Mouse (Mus musculus): Measurements from ENCODE around the gene Nle1.

Gene Nle1

DNA sequence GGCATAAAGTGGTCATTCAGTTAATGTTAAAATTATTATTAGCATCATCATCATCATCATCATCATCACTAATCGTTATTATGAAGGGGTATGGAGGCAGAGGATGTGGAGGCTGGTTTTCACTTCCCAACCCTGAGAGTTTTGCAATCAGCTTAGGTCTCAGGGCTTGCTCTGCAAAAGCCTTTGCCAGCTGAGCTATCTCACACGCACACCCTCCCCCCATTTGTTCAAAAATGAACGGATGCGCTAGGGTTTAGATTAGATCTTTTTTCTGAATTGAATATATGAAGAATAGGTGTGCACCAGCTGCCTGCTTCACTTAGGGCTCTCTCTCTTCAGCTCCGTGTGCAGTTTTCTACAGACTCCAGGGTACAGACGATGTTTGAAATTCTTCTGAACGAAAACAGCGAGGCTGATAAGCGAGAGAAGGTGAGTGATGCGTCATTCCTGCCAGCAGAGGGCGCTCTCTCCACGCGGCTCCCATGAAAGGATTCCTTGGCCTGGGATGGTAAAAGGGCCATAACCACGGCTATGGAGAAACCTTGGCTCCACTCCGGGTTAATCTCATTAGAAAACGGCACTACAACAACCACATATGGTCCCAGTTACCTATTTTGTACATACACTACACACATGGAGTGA is 6.6 kb upstream of the Nle1 start:
- DNase-seq: peak; percentile 50

DNA sequence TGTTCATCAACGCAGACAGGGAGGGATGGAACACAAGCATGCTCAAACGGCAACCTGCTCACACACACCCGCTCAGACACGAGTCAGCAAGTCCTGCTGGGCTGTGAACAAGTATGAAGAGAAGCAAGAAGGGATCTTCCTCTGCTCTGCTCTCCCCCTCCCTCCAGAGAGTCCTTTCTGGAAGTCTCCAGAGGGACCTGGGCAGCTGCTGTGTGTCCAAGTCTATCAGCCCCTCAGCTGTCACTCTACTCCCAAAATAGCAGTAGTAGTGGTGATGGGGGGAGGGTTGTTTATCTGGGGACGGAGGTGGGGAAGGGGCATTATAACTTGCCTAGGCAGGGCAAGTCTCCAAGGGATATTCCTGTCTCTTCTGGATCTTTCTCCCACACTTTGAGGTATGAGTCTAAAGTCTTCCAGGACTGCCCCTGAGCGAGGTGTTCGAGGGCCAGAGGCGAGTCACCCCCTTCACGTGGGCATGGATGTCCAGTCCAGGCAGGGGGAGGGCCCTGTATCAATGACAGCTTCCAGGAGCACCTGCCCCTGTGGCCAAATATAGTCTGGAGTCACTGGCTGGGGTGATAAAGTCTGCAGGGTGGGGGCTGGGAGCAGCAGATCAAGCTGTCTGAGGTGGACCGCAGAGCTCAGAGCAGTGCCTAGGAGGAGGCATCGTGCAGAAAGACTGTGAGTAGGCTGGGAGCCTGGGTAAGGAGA is 2.6 kb upstream of the Nle1 start:
- DNase-seq: no peak

DNA sequence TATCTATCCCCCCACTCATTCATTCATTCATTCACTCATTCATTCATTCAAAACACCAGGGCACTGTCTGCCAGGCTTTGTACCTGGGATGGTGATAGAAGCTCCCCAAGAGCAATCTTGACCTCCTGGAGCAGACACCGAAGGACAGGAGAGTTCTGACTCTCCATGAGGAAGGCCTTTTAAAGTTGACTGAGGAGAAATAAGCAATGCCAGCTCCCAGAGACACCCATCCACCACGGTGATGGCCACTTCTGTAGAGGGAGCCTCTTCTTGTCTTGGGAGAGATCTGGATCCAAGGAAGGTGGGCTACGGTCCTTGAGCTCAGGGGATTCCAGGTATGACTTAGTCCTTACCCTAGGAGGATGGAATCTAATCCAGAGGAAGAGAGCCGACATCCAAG is 2.0 kb upstream of the Nle1 start, which contains the start of gene Unc45b:
TSS of gene Unc45b (plus strand) at position 301 of the 400 bp plus-strand sequence.
- DNase-seq: no peak

DNA sequence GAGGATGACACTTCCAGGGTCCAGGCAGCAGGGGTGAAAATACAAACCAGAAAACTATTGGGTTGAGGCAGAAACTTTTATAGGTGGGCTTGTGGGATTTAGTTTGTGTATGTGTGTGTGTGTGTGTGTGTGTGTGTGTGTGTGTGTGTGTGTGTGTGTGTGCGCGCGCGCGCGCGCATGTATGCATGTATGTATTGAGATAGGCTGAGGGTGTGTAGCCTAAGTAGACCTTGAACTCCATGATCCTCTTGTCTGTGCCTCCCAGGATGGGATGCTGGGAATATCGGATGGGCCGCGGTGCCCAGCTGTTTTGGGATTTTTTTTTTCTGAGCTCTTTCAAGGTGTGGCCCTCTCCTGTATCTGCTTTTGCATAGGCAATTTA is 388 bp upstream of the Nle1 start:
- no peak for DNase-seq

DNA sequence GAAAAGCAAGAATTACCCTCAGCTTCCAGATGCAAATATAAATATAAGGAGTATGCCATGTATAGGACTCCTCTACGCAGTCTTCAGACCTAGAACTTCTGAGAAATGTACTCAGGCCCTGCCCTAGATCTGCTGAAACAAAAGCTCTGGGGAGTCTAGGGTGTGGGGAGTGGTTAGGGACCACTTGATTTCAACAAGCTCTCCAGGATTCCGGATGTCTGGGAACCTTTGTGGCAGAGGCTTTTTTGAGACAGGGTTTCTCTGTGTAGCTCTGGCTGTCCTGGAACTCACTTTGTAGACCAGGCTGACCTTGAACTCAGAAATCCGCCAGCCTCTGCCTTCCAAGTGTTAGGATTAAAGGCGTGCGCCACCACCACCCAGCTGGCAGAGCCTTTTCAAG is 2.4 kb downstream of the Nle1 start:
- no peak for DNase-seq

DNA sequence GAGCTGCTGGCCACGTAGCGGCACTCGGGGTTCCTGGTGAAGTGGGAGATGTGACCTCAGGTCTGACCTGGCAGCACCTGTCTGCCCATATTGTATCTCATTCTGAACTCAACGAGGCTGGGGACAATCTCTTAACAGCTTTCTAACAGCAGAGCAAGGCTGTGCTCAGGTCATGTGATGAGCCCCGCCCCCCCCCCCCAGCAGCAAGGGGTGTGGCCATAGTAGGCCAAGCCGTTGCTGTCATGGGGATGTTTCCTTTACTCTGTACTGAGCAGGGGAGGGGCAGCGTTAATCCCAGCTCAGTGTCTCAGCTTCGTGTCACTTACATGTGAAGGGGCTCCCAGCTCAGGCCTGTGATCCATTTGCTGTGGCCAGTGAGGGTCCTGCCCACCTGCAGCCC is 3.3 kb downstream of the Nle1 start:
- no peak for DNase-seq

DNA sequence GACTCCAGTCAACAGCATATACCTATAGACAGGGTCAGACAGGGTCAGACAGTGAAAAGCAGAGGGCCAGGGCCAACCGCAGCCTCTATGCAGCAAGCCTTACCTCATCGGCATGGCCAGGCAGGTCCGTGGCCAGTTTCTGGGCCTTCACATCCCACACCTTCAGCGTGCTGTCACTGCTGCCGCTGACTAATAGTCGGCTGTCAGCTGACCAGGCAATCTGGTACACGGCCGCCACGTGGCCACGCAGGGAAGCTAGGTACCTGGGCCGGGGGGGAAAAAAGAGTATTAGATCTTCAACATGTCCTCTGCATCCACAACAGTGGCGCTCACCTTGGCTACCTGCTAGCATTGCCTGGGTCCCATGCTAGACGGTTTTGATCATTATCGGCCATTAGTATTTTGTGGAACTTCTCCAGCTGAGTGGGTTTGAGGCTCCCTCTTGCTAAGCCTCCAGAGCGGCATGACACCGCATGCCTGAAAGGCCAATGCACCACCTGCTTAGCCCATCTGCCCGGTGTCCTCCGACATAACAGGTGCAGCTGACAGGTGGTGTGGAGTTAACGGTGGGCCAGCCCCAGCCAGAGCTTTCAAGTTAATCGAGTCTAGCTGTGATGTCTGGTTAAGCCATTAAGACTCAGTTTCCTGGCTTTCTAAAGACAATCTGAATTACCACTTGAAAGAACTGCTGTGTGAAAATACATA is 6.5 kb downstream of the Nle1 start:
- peak; percentile 77 for DNase-seq

DNA sequence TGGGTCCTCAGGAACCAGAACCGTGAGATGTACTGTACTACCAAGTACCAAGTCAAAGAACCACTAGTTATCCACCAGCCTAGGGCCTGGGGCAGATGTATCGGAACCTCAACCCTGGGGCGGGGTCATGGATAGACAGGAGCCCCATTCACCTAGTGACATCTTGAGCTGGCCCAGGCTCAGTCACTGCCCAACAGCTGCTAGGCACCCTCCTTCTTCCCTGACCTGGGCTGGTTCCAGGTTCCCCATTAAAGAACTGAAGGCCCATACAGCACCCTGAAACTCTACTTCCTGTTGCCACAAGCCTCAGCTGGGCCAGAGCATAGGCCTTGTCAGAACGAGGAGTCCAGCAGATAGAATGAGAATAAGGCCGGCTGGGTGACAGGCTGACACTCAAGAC is 8.5 kb downstream of the Nle1 start:
- no peak for DNase-seq

DNA sequence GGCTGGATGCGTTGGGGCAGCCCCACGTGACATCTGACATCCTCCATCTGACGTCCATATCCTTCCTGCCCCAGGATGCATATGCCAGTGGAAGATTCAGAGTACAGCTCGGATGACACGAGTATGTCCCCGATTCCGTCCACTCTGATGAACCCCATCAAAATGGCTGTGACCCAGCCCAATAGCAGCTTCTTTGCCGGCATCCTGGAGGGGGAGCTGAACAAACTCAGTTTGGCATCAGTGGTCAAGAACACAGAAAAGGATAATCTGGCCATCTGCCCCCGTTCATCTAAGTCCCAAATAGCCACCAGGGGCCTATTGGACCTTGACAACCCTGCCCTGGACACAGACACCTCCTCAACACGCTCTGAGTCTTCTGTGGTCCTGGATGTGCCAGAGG is 10.7 kb downstream of the Nle1 start:
- no peak for DNase-seq

DNA sequence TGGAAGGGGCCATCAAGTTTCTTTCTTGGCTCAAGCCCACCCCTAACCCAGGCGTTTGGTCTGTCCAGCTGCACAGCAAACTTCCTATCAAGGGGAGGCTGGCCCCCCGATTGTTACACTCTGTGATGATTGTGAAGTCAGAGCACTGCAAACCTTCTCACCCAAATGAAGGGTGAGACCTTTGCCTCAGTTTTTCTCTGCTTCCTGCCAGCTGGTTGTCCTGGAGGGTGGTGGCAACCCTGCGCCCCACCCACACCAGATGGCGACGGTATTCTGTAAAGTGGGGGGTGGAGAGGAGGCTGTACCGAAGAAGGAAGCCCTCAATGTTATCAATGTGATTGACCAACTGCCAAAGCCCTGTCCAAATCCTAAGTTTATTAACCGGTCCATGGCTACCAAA is 16.3 kb downstream of the Nle1 start, which contains the start of gene Fndc8:
TSS of gene Fndc8 (plus strand) at position 189 of the 400 bp plus-strand sequence.
- DNase-seq: no peak

DNA sequence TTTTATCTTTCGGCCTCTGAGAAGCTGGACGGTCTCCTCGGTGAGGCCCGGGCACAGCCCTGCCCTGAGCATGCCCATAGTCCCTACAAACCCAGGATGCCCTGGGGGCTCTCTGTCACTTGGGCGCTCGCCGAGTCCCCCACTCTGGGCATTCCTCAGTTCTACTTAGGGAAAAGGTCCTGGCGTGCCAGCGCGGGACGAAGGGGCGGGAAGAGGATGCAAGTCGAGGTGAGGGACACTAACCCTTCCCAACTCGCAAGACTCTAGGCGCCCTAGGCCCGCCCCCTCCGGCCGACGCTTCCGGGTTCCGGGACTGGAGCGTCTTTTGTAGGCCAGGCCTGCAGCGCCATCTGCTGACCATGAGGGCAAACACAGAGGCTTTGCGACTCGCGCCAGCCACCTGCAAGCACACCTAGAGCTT is 17.9 kb downstream of the Nle1 start, which contains the start of gene Rad51d:
TSS of gene Rad51d (minus strand) at position 273 of the 421 bp plus-strand sequence.
- DNase-seq: peak; percentile 93

DNA sequence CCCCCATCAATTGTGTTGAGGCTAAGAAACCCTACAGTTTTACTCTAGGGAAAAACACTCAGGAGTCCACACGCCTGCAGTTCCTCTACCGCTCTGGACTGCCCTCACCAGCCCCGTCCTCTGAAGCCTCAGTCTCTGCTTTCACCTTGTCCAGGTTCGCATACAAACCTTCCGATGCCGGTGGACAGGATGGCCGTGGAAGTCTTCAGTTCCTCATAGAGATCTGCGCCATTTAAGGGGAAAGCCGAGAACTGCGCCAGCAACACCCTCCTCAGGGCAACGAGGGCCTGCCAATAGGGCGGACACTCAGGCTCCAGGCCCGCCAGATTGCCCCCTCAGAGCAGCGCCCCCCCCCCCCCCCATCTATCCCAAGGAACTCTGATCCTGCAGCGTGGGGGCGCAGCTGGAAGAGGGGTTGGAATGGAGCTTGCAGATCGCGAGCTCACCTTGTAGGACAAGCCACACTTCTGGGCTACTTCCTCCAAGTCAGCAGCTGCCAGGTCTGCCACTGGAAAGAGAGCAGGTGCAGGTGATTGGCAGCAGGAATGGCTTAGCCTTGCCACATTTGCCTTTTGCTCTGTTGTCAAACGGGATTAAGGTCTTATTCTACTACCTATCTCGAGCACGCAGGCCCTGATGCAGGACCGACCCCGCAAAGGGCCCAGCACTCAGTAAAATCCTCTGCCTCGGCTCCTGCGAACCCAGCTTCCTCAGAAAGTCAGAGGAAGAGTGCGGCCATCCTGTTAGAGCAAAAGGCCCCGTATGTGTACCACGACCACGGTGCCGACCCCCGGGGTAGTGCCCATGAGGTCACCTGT is 18.5 kb downstream of the Nle1 start:
- peak; percentile 32 for DNase-seq

DNA sequence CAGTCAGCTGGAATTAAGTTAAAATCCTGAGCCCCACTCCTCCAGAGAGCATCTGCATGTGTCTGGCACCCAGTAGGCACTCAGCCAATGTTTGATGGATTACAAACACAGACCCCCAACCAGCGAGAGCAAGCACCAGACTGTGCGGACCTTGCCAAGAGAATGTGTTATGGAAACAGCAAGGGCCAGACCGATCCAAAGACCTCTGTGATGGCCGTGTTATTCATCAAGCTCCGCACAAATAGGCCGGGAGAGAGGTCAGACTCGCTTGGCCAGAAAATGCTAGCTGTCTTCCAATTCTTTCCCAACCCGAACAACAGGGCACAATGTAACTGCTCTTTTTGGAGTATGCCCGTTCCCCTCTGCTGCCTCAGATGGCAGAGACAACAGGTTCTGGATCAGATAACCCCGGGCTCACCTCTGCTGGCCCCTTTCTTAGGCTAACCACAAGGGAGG is 19.7 kb downstream of the Nle1 start:
- no peak for DNase-seq

DNA sequence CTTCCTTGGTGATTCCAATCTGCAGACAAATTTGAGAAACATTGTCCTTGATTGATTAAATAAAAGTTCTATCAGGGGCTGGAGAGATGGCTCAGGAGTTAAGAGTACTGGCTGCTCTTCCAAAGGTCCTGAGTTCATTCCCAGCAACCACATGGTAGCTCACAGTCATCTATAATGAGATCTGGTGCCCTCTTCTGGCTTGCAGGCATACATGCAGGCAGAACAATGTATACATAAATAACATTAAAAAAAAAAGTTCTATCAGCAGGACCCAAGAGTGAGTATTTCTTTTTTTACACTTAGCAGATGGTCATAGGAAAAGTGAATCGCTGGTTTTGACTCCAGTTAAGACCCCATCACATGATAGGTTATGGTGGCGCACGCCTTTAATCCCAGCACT is 21.7 kb downstream of the Nle1 start:
- no peak for DNase-seq

DNA sequence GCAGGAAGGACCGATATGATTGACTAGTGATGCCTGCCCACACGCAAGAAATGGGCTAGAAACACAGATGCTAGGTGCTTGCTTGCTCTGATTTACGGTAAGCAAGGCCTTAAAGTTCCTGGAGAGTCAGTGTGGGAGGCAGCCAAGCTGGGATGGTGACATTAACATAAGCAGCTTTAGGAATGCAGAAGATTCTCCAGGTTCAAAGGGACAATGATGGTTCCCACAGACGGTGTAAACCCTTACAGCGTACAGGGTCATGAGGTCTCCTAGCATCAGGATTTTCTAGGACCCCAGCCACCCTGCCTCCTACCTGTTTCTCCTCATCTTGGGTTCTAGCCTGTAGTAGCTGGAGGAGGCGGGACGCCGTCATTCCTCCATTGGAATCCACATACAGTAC is 25.0 kb downstream of the Nle1 start:
- no peak for DNase-seq

DNA sequence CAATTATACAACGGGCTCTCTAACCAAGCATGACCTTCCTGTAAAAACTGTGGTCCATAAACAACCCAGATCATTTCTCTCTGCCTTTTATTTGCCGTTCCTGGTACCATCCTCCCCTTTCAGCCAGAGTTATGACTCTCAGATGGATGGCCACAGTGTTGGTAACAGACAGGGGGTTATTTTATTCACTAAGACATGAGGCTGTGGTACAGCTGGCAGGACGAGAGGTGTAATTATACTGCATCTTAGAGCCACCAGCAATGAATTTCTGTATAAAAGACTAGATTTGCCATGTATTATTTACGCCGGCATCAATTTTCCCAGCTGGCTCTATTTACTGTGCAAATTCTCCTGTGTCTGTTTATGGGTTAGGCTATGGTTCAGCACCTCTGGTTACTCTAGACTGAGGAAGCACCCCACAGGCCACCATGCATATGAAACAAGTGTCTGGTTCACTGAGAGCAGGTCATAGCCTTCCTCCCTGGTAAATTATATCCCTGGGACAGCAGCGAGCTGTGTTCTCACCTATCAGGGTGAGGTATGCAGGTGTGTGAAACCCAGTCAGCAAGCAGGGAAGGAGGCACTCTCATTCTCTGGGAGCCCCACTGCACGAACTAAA is 30.4 kb downstream of the Nle1 start:
- DNase-seq: no peak

DNA sequence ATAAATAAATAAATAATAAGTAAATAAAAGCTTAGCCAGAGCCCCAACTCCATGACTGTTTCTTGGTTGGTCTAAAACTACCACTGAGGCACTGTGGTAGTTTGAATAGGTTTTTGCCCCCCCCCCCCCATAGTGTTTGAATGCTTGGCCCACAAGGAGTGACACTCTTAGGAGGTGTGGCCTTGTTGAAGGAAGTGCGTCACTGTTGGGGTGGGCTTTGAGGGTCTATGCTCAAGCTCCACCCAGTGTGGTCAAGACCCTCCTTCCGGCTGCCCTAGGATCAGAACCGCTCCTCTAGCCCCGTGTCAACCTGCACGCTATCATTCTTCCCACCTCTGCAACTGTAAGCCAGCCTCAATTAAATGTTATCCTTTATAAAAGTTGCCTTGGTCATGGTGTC is 32.6 kb downstream of the Nle1 start:
- no peak for DNase-seq

DNA sequence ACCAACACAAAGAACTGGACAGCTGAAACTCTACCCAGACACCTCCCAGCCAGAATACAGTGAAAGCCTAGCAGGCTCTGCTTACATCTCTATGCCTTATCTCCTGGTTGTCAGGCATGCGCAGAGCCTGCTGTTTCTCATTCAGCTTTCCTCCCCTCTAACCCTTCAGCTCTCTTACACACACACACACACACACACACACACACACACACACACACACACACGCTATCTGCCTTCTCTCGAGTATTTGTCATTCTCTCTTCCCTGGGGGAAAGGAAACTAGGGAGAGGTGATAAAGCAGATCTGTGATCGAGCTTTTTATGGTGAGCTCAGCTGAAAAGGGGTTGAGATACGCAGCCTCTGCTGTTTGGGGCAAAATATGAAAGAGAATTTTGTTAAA is 33.3 kb downstream of the Nle1 start:
- DNase-seq: no peak

DNA sequence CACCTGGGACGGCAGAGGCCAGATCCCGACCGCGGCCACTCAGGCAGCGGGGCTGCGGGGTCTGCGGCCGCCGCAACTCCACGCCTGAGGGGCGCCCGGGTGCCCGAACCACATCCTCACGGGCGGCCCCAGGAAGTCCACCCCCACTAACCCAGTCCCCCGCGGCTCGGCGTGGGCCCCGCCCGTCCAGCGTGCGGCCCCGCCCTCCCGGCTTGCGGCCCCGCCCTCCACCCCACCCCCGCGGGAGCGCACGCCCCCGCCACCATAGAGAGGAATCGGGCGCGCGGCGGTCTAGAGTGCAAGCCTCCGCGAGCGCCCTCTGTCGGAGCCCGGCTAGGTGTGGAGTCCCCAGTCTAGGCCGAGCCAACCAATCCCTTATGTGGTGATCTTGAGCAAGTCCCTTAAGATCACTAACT is 37.2 kb downstream of the Nle1 start, which contains the start of gene Rffl:
TSS of gene Rffl (minus strand) at position 180 of the 416 bp plus-strand sequence.
- DNase-seq: peak; percentile 88

DNA sequence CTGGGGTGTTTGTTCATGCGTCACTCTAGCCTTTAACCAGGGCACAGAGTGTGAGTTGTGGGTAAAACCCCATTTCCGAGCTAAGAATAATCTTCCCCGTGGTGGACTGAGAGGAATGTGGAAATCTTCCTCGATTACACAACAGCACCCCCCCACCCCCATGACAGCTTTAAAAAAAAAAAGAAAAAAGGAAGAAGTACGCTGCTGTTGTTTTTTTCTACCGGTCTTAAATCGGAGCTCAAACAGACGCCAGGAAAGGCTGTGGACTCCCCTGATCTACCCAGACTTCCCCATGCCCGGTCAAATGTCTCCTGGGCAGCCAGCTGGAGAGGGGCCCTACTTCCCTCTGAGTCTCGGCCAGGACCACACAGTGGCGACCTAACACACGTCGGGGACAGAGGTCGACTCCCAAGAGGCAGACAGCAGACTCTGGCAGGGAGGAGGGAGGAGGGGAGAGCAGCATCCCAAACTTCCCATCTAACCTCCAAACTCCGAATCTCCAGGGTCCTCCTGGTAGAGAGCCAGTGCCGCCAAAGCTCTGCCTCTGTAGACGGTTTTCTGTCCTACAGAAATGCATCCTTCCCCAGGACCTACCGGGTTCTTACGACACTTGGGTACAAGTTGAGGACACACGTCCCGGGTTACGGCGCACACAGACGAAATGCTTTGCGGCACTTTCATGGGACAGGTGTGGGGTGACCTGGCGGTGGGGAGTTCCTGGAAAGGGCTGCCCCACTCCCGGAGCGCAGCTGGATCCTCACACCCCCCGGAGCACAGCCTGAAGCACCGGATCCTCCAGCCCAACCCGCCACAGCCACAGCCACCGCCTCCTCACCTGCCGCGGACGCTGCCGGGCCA is 37.8 kb downstream of the Nle1 start:
- no peak for DNase-seq

DNA sequence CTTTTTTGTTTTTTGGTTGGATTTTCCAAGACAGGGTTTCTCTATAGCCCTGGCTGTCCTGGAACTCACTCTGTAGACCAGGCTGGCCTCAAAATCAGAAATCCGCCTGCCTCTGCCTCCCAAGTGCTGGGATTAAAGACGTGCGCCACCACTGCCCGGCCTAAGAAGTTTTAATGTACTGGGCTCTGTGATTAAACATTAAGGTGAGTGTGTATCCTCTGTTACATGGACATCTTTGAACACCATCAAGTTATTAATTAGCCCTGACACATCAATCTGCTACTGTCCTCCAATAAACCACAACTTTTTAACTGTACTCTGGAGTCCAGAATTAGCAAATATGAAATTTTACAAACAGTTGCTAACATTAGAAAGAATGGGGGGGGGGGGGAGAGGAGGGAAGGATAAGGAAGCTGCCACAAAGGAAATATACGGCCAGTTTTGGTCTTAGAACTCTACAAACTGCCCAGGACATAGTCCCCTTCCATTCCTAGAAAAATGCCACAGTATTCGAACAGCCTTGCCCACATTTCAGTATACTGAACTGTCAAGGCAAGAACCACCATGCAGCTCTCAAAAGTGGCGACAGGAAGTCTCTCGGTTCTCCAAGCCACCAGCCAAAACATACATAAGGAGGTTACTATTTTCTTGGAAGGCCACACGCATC is 38.6 kb downstream of the Nle1 start:
- DNase-seq: no peak
